Mouse (Mus musculus) small intestine, adult 2 months (tissue): ENCODE results near the gene Gsn.

Experiments used
- CTCF ChIP-seq: fragments of 200-500 bp; IDR thresholded peaks from 2 replicates; pipeline ENCODE4 v1.5.1; 2012; ENCODE audit warnings: low read depth, mild to moderate bottlenecking, control low read depth, inconsistent platforms, low read length, moderate library complexity, mixed read lengths; ENCODE audit not compliant: insufficient replicate concordance, insufficient read length; ENCODE audit errors: extremely low read depth
- POLR2A ChIP-seq: fragments of 200-500 bp; IDR thresholded peaks from 2 replicates; pipeline ENCODE4 v1.6.1; 2012; ENCODE audit warnings: low read depth, mild to moderate bottlenecking, control low read depth, inconsistent platforms, low read length, moderate library complexity

DNA sequence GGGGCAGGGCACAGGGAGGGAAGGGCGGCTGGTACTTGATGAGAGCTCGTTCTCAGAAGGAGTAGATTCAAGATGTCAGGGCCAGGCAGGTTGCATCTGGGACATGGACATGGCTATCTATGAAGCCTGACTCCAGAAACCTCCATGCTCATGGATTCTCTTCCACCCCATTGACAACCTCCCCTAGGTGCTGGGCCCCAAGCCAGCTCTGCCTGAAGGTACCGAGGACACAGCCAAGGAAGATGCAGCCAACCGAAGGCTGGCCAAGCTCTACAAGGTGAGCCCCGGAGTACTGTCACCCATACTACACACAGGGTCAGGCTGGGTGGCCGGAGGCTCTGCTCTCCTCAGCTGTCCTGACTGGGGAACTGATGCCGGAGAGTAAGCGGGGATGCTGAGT lies 37.1 kb downstream of the Gsn start:
- TF ChIP-seq CTCF (no peak), POLR2A (no peak)
